Mouse (Mus musculus): ENCODE results near the gene Qsox2. TPM values are rescaled to one million over a fixed set of nuclear protein-coding genes. Genes with fewer than 3 reads are reported as not detected.

Gene Qsox2
- polyA plus RNA-seq, 1 experiment from 2014 or later: 4.3 TPM

- Histone ChIP-seq H3K9ac (ENCODE audit: low read depth, low read length) (no peak overlapping the region), H3K27ac (ENCODE audit: low read length) (no peak overlapping the region), H3K4me3 (ENCODE audit: low read depth, low read length) (no peak overlapping the region), H3K4me1 (ENCODE audit: control insufficient read depth, low read depth, low read length) (no peaks in the 10 kb centered on the region), H3K36me3 (ENCODE audit: control insufficient read depth, insufficient read depth) (no peaks in the 10 kb centered on the region; the same call in 1 of the 2 replicates), H3K4me2 (ENCODE audit: low read depth, low read length) (no peak overlapping the region), H3K27me3 (ENCODE audit: control insufficient read depth, insufficient read depth, low read depth, low read length) (peaks cover 54% of the 10 kb centered on the region), H3K9me3 (replicated peaks; ENCODE audit: control insufficient read depth, low read length) (no peaks in the 10 kb centered on the region)
- 13% methylated on average over 9 of the region's 9 CpGs for WGBS (ENCODE audit: insufficient replicate concordance)
- ATAC-seq (ENCODE audit: low read depth): no peak
Observed at GRCm38 (mm10) chr2:26207559-26207958, 29.8 kb downstream of the Qsox2 start.

GRCm38 (mm10) chr2:26205761-26206160, 31.6 kb downstream of the Qsox2 start:
- no peak for ATAC-seq (ENCODE audit: low read depth)
- H3K4me2 ChIP-seq (ENCODE audit: low read depth, low read length): no peak overlapping the region
- H3K27me3 ChIP-seq (ENCODE audit: control insufficient read depth, insufficient read depth, low read depth, low read length): peaks cover 72% of the 10 kb centered on the region
- no peaks in the 10 kb centered on the region for H3K9me3 ChIP-seq (replicated peaks; ENCODE audit: control insufficient read depth, low read length)
- H3K4me3 ChIP-seq (ENCODE audit: low read depth, low read length): no peak overlapping the region
- no peaks in the 10 kb centered on the region for H3K4me1 ChIP-seq (ENCODE audit: control insufficient read depth, low read depth, low read length)
- 9% methylated on average over 10 of the region's 10 CpGs for WGBS (ENCODE audit: insufficient replicate concordance)
- no peak overlapping the region for H3K27ac ChIP-seq (ENCODE audit: low read length)
- no peaks in the 10 kb centered on the region; the same call in 1 of the 2 replicates for H3K36me3 ChIP-seq (ENCODE audit: control insufficient read depth, insufficient read depth)
- no peak overlapping the region for H3K9ac ChIP-seq (ENCODE audit: low read depth, low read length)

GRCm38 (mm10) chr2:26205126-26205525, 32.2 kb downstream of the Qsox2 start:
- no peaks in the 10 kb centered on the region for H3K9me3 ChIP-seq (replicated peaks; ENCODE audit: control insufficient read depth, low read length)
- no peak overlapping the region for H3K4me2 ChIP-seq (ENCODE audit: low read depth, low read length)
- H3K4me3 ChIP-seq (ENCODE audit: low read depth, low read length): no peak overlapping the region
- no peaks in the 10 kb centered on the region for H3K4me1 ChIP-seq (ENCODE audit: control insufficient read depth, low read depth, low read length)
- no peak overlapping the region for H3K9ac ChIP-seq (ENCODE audit: low read depth, low read length)
- 3% methylated on average over 16 of the region's 16 CpGs for WGBS (ENCODE audit: insufficient replicate concordance)
- H3K27me3 ChIP-seq (ENCODE audit: control insufficient read depth, insufficient read depth, low read depth, low read length): peaks cover 78% of the 10 kb centered on the region
- ATAC-seq (ENCODE audit: low read depth): no peak
- H3K27ac ChIP-seq (ENCODE audit: low read length): no peak overlapping the region
- no peaks in the 10 kb centered on the region for H3K36me3 ChIP-seq (ENCODE audit: control insufficient read depth, insufficient read depth)

- no peak overlapping the region for H3K9ac ChIP-seq (ENCODE audit: low read depth, low read length)
- no peak overlapping the region for H3K27ac ChIP-seq (ENCODE audit: low read length)
- H3K27me3 ChIP-seq (ENCODE audit: control insufficient read depth, insufficient read depth, low read depth, low read length): peaks cover 100% of the 10 kb centered on the region
- no peaks in the 10 kb centered on the region for H3K4me1 ChIP-seq (ENCODE audit: control insufficient read depth, low read depth, low read length)
- no peak overlapping the region for H3K4me3 ChIP-seq (ENCODE audit: low read depth, low read length)
- H3K4me2 ChIP-seq (ENCODE audit: low read depth, low read length): no peak overlapping the region
- 3% methylated on average over 36 of the region's 36 CpGs for WGBS (ENCODE audit: insufficient replicate concordance)
- H3K9me3 ChIP-seq (replicated peaks; ENCODE audit: control insufficient read depth, low read length): no peaks in the 10 kb centered on the region
- H3K36me3 ChIP-seq (ENCODE audit: control insufficient read depth, insufficient read depth): no peaks in the 10 kb centered on the region
- ATAC-seq (ENCODE audit: low read depth): no peak
Observed at GRCm38 (mm10) chr2:26202849-26203475, 34.4 kb downstream of the Qsox2 start.

- H3K9ac ChIP-seq (ENCODE audit: low read depth, low read length): no peak overlapping the region
- H3K9me3 ChIP-seq (replicated peaks; ENCODE audit: control insufficient read depth, low read length): no peaks in the 10 kb centered on the region
- 2% methylated on average over 76 of the region's 77 CpGs for WGBS (ENCODE audit: insufficient replicate concordance)
- H3K27me3 ChIP-seq (ENCODE audit: control insufficient read depth, insufficient read depth, low read depth, low read length): peaks cover 100% of the 10 kb centered on the region
- H3K4me3 ChIP-seq (ENCODE audit: low read depth, low read length): no peak overlapping the region
- no peak overlapping the region for H3K27ac ChIP-seq (ENCODE audit: low read length)
- ATAC-seq (ENCODE audit: low read depth): no peak
- no peaks in the 10 kb centered on the region for H3K4me1 ChIP-seq (ENCODE audit: control insufficient read depth, low read depth, low read length)
- H3K4me2 ChIP-seq (ENCODE audit: low read depth, low read length): no peak overlapping the region
- no peaks in the 10 kb centered on the region for H3K36me3 ChIP-seq (ENCODE audit: control insufficient read depth, insufficient read depth)
Observed at GRCm38 (mm10) chr2:26201926-26202848, 35.1 kb downstream of the Qsox2 start.

- Histone ChIP-seq H3K4me2 (ENCODE audit: low read depth, low read length) (no peak overlapping the region), H3K27me3 (ENCODE audit: control insufficient read depth, insufficient read depth, low read depth, low read length) (peaks cover 93% of the 10 kb centered on the region), H3K9me3 (replicated peaks; ENCODE audit: control insufficient read depth, low read length) (no peaks in the 10 kb centered on the region), H3K9ac (ENCODE audit: low read depth, low read length) (no peak overlapping the region), H3K4me3 (ENCODE audit: low read depth, low read length) (no peak overlapping the region), H3K27ac (ENCODE audit: low read length) (no peak overlapping the region), H3K4me1 (ENCODE audit: control insufficient read depth, low read depth, low read length) (no peaks in the 10 kb centered on the region), H3K36me3 (ENCODE audit: control insufficient read depth, insufficient read depth) (no peaks in the 10 kb centered on the region)
- under 1% methylated on average over 10 of the region's 10 CpGs for WGBS (ENCODE audit: insufficient replicate concordance)
- ATAC-seq (ENCODE audit: low read depth): no peak
Observed at GRCm38 (mm10) chr2:26198488-26198887, 38.8 kb downstream of the Qsox2 start.

- no peak overlapping the region for H3K9ac ChIP-seq (ENCODE audit: low read depth, low read length)
- no peak overlapping the region for H3K4me2 ChIP-seq (ENCODE audit: low read depth, low read length)
- H3K27me3 ChIP-seq (ENCODE audit: control insufficient read depth, insufficient read depth, low read depth, low read length): peaks cover 64% of the 10 kb centered on the region
- no peaks in the 10 kb centered on the region for H3K9me3 ChIP-seq (replicated peaks; ENCODE audit: control insufficient read depth, low read length)
- H3K27ac ChIP-seq (ENCODE audit: low read length): no peak overlapping the region
- no peak overlapping the region for H3K4me3 ChIP-seq (ENCODE audit: low read depth, low read length)
- ATAC-seq (ENCODE audit: low read depth): no peak
- no peaks in the 10 kb centered on the region for H3K4me1 ChIP-seq (ENCODE audit: control insufficient read depth, low read depth, low read length)
- 22% methylated on average over 7 of the region's 7 CpGs for WGBS (ENCODE audit: insufficient replicate concordance)
- no peaks in the 10 kb centered on the region for H3K36me3 ChIP-seq (ENCODE audit: control insufficient read depth, insufficient read depth)
Observed at GRCm38 (mm10) chr2:26194552-26195339, 42.6 kb downstream of the Qsox2 start.

GRCm38 (mm10) chr2:26188517-26188916, 48.8 kb downstream of the Qsox2 start:
- Histone ChIP-seq H3K4me1 (ENCODE audit: control insufficient read depth, low read depth, low read length) (peaks cover 3% of the 10 kb centered on the region), H3K36me3 (ENCODE audit: control insufficient read depth, insufficient read depth) (no peaks in the 10 kb centered on the region), H3K4me2 (ENCODE audit: low read depth, low read length) (no peak overlapping the region), H3K27me3 (ENCODE audit: control insufficient read depth, insufficient read depth, low read depth, low read length) (peaks cover 11% of the 10 kb centered on the region), H3K27ac (ENCODE audit: low read length) (no peak overlapping the region), H3K9me3 (replicated peaks; ENCODE audit: control insufficient read depth, low read length) (no peaks in the 10 kb centered on the region), H3K4me3 (ENCODE audit: low read depth, low read length) (no peak overlapping the region), H3K9ac (ENCODE audit: low read depth, low read length) (no peak overlapping the region)
- ATAC-seq (ENCODE audit: low read depth): no peak
- 32% methylated on average over 5 of the region's 5 CpGs for WGBS (ENCODE audit: insufficient replicate concordance)
